Mouse (Mus musculus) embryonic fibroblast, embryonic 13.5 days (primary cell): Measurements from ENCODE around the gene Ghitm.

Source experiments
- CTCF ChIP-seq: IDR thresholded peaks from 2 replicates; pipeline ENCODE4 v1.5.1; 2011; ENCODE audit warnings: mild to moderate bottlenecking, control low read depth, low read length, moderate library complexity, borderline replicate concordance; ENCODE audit not compliant: insufficient read depth
- POLR2A ChIP-seq: IDR thresholded peaks from 2 replicates; pipeline ENCODE4 v1.6.1; 2011; ENCODE audit warnings: low read depth, mild to moderate bottlenecking, control low read depth, low read length, moderate library complexity

DNA sequence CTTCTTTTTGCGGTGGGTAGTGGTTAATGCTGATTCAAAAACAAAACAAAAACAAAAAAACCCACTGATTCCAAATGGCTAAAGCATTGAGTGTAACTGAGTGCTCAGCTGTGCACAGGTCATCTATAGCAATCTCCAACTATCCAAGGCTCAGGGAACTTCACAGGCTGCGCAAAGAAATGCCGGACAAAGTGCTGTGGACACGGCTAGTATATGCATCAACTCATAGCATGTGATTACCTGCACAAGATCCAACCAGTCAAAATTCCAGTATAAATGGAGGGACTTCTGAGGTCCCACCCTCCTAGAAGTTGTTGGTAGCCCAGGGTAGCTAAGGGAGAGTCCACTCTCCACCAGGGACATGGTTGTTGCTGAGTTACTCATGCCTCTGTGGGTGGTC is 15.8 kb downstream of the Ghitm start:
- TF ChIP-seq CTCF, result no peak
- no peak for TF ChIP-seq POLR2A
